Mouse (Mus musculus): ENCODE results near the gene Cmtm8.

Gene Cmtm8

GRCm38 (mm10) chr9:114787716-114788115 is 56.2 kb downstream of the Cmtm8 start:
- no peak for DNase-seq (ENCODE audit: inconsistent age in 2 of 2, low spot score in 1 of 2)

DNA sequence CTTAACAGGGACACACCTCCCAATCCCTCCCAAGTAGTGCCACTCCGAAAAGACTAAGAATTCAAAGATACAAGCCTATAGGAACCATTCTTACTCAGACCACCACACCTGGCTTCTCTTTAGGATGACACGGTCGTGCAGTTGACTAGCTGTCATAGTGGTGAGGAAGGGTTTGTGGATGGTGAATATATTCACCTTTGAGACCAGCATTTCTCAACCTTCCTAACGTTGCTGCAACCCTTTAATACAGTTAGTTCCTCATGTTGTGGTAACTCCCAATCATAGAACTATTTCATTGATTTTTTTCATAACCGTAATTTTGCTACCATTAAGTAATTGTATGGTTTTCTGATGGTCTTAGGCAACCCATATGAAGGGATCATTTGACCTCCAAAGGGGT is 56.8 kb downstream of the Cmtm8 start:
- no peak for DNase-seq (ENCODE audit: inconsistent age in 2 of 2, low spot score in 1 of 2)

- no peak for DNase-seq (ENCODE audit: inconsistent age in 2 of 2, low spot score in 1 of 2)
Measured at GRCm38 (mm10) chr9:114785432-114786125, 58.4 kb downstream of the Cmtm8 start.

DNA sequence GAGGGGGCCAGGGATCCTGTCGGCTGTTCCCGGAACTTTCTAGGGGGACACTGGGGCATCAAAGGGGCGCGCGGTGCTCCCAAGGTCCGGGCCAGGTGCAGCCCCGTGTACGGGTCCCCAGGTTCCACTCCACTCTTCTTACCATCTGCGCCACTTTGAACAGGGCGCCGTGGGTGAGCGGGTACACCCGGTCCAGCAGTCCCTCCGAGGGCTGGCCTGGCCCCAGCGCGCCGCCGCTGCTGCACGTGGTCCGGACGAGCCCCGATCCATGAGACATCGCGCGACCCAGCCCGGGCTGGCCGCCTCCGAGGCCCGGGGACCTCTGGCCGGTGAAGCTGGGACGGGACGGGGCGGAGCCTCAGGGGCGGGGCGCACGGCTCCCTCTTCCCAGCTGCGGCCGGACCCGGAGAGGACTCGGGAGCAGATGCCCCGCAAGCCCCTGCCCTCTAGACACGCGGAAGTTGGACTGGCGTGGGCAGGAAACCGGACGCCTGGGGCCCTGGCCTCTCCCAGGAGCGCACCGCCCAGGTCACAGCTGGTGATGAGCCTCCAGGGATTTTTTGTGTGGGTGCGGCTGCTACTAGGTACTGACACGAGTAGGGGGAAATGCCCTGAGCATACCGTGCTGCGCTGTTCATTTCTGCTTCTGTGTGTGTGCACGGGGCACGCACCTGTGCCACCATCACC is 62.3 kb downstream of the Cmtm8 start, which contains the start of gene Cmtm7:
TSS of gene Cmtm7 (minus strand) at position 331 of the 687 bp plus-strand sequence.
- DNase-seq (ENCODE audit: inconsistent age in 2 of 2, low spot score in 1 of 2) = peak; percentile 86 to 94

- peak; percentile 64 to 86 for DNase-seq (ENCODE audit: inconsistent age in 2 of 2, low spot score in 1 of 2)
Measured at GRCm38 (mm10) chr9:114780746-114781525, 63.0 kb downstream of the Cmtm8 start.

- peak; percentile 26 to 67 for DNase-seq (ENCODE audit: inconsistent age in 2 of 2, low spot score in 1 of 2)
Measured at GRCm38 (mm10) chr9:114779984-114780745, 63.8 kb downstream of the Cmtm8 start.

- no peak for DNase-seq (ENCODE audit: inconsistent age in 2 of 2, low spot score in 1 of 2)
Measured at GRCm38 (mm10) chr9:114778877-114779276, 65.1 kb downstream of the Cmtm8 start.

GRCm38 (mm10) chr9:114778047-114778390 is 65.9 kb downstream of the Cmtm8 start:
- no peak for DNase-seq (ENCODE audit: inconsistent age in 2 of 2, low spot score in 1 of 2)

DNA sequence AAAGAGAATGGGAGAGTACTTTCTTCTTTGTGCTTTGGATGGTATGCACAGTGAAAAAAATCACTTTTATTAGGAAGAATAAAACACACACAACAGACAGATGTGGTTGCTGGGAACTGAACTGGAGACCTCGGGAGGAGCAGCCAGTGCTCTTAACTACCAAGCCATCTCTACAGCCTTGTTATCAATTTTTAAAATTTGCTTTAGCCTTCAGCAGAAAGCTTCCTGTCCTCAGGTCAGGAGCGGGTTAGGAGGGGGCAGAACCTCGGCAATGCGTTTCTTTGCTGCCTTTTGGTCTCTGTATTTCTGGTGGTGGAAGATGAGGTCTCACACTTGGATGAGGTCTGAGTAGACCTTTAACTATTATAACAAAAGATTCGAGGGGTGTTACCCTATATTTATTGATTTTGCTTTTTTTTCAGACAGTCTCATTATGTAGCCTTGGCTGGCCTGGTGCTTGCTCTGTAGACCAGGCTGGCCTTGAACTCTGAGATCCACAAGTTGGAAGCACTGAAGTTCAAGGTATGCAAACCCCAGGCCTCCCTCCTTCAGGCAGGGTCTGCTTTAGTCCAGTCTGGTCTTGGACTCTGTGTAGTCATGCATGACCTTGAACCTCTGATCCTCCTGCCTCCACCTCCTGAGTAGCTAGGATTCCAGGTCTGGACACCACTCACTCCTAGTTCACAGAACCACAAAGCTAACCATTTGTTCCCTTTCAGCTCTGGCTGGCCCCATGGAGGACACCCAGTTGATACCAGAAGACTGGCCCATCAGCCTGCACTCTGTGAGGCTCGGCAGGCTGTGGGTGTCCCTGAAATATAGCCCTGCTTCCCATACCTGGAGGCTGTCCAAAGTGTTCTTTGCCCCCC is 66.5 kb downstream of the Cmtm8 start:
- DNase-seq (ENCODE audit: inconsistent age in 2 of 2, low spot score in 1 of 2) = peak in 1 of 2 experiments; percentile 53

DNA sequence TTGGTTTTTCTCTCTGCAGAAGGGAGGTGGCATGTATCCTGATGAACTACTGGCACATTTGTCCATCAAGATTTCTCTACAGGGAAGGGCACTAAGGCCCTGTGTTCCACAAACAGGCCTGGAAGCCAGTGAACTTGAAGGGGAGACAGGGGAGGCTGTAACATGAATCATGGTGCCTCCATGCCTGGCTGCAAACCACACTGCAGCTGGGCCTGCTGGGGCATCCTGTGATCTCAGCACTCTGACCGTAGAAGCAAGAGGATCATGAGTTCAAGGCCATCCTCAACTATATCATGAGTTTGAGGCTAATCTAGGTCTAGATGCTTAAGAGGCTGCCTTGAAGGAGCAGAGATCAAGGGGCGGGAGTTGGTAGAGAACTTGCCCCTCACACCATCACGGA is 67.6 kb downstream of the Cmtm8 start:
- no peak for DNase-seq (ENCODE audit: inconsistent age in 2 of 2, low spot score in 1 of 2)

- DNase-seq (ENCODE audit: inconsistent age in 2 of 2, low spot score in 1 of 2) = peak in 1 of 2 experiments; percentile 57
Measured at GRCm38 (mm10) chr9:114775272-114775671, 68.7 kb downstream of the Cmtm8 start.

GRCm38 (mm10) chr9:114774629-114775028 is 69.3 kb downstream of the Cmtm8 start:
- DNase-seq (ENCODE audit: inconsistent age in 2 of 2, low spot score in 1 of 2) = peak in 1 of 2 experiments; percentile 69

- no peak for DNase-seq (ENCODE audit: inconsistent age in 2 of 2, low spot score in 1 of 2)
Measured at GRCm38 (mm10) chr9:114771565-114771964, 72.4 kb downstream of the Cmtm8 start.

- no peak for DNase-seq (ENCODE audit: inconsistent age in 2 of 2, low spot score in 1 of 2)
Measured at GRCm38 (mm10) chr9:114770224-114770623, 73.7 kb downstream of the Cmtm8 start.

- no peak for DNase-seq (ENCODE audit: inconsistent age in 2 of 2, low spot score in 1 of 2)
Measured at GRCm38 (mm10) chr9:114768066-114768465, 75.9 kb downstream of the Cmtm8 start.

DNA sequence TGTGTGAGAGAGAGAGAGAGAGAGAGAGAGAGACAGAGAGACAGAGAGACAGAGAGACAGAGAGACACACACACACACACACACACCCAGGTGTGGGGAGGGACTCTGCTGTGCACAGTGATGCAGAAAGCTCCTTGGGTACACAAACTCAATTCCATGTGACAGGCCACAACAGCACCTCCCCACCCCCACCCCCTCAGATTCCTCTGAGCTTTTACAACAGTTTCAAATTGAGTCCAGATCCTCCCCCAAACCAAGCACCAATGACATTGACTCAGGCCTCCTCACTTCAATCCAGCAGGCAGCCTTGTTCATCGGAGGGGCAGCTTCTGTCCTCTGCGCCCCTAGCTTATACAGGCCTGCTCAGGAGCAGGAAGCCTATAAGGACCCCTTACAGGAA is 76.4 kb downstream of the Cmtm8 start:
- no peak for DNase-seq (ENCODE audit: inconsistent age in 2 of 2, low spot score in 1 of 2)

GRCm38 (mm10) chr9:114767030-114767429 is 76.9 kb downstream of the Cmtm8 start:
- DNase-seq (ENCODE audit: inconsistent age in 2 of 2, low spot score in 1 of 2) = peak; percentile 64 to 74

DNA sequence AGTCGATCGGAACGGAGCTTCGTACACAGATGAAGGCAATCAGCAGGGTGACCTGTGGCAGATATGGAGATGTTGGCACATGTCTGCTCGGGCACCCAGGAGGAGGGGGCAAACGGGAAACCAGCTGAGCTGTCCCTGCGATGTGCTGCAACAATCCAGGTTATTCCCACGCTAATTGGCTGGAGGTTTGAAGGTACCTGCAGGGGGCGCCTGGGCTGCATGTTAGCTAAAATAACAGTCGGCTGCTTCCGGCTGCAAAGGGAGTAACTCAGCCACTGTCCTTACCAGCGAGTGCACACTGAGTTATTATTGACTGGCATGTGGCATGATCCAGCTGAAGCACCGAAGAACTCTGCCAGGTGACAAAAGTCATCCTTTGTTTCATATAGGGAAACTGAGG is 80.6 kb downstream of the Cmtm8 start:
- DNase-seq (ENCODE audit: inconsistent age in 2 of 2, low spot score in 1 of 2) = peak in 1 of 2 experiments; percentile 53

DNA sequence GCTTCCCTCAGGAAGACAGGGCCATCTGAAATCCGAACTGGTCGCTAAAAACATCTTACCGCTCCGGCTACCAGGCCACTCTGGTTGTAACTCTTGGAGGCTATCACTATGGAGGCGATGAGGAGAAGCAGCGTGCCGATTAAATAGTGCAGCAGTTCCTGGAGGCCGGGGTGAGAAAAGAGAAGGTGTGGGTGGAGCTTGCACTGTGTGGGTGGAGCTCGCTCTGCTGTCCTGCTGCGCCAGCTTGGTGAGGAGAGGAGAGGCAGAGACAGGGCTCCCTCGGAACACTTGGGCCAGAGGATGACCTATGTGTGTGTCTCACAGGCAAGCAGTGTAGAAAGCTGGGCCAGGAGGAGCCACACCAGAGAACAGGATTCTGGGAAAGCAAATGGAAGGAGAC is 82.1 kb downstream of the Cmtm8 start:
- DNase-seq (ENCODE audit: inconsistent age in 2 of 2, low spot score in 1 of 2) = no peak

DNA sequence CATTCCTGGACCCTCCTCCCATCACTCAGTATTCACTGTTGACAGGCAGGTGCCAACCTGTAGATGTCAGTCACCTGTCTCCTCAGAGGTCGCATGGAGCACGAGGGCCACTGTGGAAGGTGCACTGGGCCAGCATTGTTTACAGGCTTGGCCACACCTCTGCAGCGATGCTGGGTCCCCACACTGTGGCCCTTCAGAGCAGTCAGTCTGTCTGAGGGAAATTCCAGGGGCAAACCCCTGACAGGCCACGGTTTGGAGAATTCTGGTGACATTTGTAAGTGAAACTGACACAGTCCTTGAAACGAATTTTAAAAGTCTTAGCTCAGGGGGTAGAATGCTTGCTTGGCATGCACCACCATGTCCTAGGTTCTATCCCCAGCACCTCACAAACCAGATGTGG is 83.6 kb downstream of the Cmtm8 start:
- no peak for DNase-seq (ENCODE audit: inconsistent age in 2 of 2, low spot score in 1 of 2)
